Mouse (Mus musculus): ENCODE results near the gene Zfp651.

GRCm38 (mm10) chr9:121763716-121764115, 4.6 kb downstream of the Zfp651 start:
- no peak for TF ChIP-seq CTCF (IDR thresholded peaks at IDR 0.05; ENCODE audit: low read depth, low read length)
- no peak for TF ChIP-seq POLR2A (IDR thresholded peaks at IDR 0.05; ENCODE audit: borderline replicate concordance, low read depth, low read length)

All from bone marrow macrophage, adult 2 months (primary cell).